Mouse (Mus musculus) adrenal gland, postnatal 10 days (tissue): ENCODE measurements around the gene Vmn2r86. TPM values are rescaled to one million over a fixed set of nuclear protein-coding genes. Genes with fewer than 3 reads are reported as not detected.
"Not testable (repeated sequence)": the region's sequence is repeated elsewhere in the genome, so short reads cannot be mapped to it uniquely, and the experiment has no call there.

Experiments
- DNase-seq: peaks from one replicate; pipeline ENCODE4 v3.0.0; 2021; ENCODE audit warnings: mixed read lengths
- long read RNA-seq, 2 experiments: library from polyadenylated mRNA; stranded (forward); transcript quantifications; one replicate each; pipeline ENCODE4 v2.0.0; 2021
- total RNA-seq, 2 experiments: library from RNA; stranded (reverse); gene quantifications; 2 replicates each; pipeline ENCODE4 v1.2.3; 2021

The Vmn2r86 gene
- total RNA-seq = not detected
- long read RNA-seq, experiment 1 = 0 reads
- long read RNA-seq, experiment 2 = 0 reads

DNA sequence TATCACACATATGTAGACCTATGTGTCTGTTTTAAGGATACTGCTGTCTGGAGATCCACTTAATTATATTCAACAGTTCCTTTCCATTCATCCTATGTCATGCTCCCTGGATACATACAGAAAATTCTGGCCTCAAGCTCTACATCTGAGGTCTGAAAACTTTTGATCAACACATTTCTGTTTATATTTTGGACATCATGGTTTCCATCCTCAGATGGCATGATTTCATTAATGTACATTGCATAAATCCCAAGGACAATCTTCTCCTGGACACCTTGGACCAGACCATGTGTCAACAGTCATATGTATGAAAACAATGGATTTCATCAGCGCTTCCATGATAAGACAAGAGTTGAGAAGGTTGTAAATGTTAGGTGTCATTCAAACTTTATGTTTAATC is at the start of gene Vmn2r86:
Vmn2r86 (minus strand) TSS at position 101 of the 400 bp plus-strand sequence.
- DNase-seq = not testable (repeated sequence)

DNA sequence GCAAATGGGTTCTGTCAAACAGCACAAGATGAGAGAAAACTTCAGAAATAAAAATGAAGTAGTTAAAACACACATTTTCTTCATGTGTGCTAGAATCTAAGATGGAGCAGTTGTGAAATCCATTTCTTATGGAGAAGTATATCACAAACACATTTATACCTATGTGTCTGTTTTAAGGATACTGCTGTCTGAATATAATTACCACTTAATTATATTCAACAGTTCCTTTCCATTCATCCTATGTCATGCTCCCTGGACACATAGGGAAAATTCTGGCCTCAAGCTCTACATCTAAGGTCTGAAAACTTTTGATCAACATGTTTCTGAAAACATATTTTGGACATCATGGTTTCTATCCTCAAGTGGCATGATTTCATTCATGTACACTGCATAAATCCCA is 41.4 kb upstream of the Vmn2r86 start, which contains the start of gene Vmn2r87:
Vmn2r87 (minus strand) TSS at position 101 of the 400 bp plus-strand sequence.
- DNase-seq = no peak

DNA sequence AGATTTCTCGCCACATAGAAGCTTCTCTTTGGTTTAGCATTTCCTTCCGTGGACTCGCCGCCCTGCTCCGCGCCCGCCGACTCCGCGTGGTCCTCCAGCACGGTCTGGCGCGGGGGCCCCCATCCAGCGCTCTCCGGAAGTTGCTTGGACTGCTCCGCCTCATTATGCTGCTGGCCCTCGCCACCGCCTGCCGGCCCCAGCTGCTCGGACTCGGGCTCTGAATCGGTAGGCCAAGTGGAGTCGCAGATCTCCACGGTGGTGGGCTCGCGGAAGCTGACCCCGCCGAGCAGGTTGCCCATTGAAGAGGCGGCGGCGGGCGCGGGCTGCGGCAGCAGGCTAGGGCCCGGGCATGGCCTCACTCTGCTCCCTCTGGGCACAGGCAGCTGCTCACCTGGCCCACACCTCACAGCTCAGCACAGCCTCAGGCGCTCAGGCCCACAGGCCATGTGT is 14.5 kb upstream of the Vmn2r86 start:
- DNase-seq = peak; percentile 41

DNA sequence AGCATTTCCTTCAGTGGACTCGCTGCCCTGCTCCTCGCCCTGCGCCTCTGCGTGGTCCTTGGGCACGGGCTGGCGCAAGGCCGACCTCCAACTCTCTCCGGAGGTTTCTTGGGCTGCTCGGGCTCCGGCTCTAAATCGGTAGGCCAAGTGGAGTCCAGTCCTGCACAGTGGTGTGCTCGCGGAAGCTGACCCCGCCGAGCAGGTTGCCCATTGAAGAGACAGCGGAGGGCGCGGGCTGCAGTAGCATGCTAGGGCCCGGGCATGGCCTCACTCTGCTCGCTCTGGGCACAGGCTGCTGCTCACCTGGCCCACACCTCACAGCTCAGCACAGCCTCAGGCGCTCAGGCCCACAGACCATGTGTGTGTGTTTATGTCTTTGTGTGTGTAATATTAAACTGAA is 11.1 kb downstream of the Vmn2r86 start:
- DNase-seq = no peak

DNA sequence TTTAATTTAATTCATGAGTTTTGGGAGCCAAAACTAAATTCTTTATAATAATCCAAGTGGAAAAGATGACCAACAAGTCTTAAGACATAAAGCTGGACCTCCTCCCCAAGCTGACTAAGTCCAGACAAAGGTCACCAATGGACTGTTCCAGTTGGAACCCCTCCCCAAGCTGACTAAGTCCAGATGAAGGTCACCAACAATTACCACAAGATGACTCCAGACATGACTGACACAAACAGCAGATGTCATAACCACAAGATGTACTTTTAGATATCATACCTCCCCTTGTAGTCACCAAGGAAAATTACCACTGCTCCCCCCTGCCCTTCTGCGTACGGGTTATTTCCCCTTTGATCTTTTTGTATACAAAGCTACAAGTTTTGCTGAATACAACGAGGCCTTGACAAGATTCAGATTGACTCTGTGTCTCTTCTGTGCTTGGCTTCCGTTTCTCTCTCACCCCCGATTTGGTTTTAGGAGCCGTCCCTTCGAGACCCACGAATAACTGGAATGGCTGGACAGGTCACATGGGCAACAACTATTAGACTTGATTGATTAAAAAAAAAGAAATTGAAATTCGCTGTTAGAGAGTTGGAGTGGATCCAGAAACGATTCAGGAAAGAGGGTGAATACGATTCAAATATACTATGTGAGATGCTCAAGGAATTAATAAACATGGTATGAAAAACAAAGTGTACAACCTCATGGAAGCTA is 21.5 kb downstream of the Vmn2r86 start:
- DNase-seq = peak; percentile 3

DNA sequence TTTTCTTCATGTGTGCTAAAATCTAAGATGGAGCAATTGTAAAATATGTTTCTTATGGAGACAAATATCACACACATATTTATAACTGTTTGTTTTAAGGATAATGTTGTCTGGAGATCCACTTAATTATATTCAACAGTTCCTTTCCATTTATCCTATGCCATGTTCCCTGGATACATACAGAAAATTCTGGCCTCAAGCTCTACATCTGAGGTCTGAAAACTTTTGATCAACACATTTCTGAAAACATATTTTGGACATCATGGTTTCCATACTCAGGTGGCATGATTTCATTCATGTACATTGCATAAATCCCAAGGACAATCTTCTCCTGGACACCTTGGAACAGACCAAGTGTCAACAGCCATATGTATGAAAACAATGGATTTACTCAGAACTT is 26.2 kb downstream of the Vmn2r86 start, which contains the start of gene Vmn2r85:
Vmn2r85 (minus strand) TSS at position 101 of the 400 bp plus-strand sequence.
- DNase-seq = not testable (repeated sequence)

DNA sequence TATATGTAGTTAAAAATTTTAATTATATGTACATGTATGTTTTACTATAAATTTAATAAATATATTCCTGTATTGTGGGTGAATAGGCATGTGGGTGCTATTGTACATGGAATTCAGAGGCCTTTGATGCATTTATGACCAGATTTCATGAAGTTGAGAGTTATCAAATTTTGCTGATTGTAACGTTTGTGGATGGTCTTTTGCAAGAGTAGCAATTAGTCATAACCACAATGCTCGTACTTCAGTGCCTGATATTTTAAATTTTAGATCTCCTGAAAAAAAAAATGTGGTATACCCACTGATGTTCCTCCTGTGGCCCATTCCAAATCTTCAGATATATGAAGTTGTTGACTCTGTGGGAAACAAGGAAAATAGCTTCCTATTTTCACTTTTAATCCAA is 33.5 kb downstream of the Vmn2r86 start:
- not testable (repeated sequence) for DNase-seq

DNA sequence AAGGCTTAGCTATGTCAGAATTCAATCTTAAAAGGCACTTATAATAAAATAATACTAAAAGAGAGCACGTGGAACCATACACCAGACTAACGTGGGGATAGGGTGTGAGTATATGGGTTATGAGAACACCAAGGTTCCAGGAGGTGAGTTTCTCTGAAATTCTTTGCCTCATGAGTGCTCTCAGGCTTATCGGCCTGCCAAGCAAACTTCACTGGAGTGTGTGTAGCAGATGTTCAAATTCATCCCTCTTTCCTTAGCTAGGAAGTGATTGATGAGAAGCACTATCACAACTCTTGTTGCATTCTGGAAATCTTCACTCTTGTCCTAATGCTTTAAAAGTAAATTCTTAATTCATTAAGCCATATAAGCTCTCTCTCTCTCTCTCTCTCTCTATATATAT is 35.4 kb downstream of the Vmn2r86 start:
- DNase-seq = no peak

DNA sequence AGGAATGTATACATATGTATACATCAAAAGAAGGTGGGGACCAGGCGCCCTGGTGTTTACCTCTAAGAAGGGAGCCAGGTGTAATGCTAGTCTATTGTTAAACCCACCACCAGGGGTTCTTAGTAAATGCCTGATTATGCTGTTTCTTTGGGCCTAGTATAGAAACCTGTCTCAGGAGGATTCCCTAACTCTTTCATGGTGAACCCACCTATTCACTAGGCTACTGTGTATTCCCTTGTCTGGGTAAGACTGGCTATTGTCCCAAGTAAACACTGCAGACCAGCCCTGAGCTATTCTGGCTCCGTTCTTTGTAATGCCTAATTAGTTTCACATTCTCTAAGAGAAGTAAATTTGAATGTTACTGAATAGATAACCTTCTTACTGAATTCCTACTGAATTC is 35.9 kb downstream of the Vmn2r86 start:
- not testable (repeated sequence) for DNase-seq

DNA sequence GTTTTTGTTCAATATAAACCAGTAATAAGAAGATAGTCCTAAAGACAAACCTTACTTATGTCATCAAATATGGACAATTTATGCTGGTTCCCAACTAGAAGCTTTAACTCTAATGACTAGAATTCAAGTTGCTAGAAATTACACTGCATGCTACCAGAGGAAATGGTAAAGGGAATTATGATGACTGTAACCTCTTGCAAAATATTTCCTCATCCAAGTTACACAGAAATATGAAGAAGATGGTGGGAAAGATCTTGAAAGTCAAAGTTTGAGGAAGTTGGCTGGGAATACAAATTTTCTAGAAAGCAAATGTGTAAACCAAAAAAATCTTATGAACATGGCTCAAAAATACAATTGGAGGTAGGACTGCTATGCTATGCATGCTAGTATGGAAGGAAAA is 39.5 kb downstream of the Vmn2r86 start:
- DNase-seq = not testable (repeated sequence)

DNA sequence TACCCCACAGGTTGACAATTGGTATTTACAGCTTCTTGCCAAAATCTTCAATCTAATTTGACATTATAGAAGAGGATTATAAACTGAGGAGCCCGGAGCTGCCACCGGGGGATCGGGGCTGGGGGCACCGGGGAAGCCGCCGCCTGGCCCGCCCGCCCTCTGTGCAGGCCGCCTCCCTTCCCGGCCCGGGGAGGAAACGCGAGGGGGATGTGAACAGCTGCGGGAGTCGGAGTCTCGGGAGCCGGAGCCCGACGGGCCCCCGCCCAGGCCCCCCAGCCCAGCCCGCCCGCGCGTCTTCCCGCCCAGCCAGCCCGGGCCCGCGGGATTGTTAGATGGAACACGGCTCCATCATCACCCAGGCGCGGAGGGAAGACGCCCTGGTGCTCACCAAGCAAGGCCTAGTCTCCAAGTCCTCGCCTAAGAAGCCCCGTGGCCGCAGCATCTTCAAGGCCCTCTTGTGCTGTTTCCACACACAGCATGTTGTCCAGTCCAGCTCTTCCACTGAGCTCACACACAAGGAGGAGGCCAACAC is 43.6 kb downstream of the Vmn2r86 start:
- DNase-seq = not testable (repeated sequence)

DNA sequence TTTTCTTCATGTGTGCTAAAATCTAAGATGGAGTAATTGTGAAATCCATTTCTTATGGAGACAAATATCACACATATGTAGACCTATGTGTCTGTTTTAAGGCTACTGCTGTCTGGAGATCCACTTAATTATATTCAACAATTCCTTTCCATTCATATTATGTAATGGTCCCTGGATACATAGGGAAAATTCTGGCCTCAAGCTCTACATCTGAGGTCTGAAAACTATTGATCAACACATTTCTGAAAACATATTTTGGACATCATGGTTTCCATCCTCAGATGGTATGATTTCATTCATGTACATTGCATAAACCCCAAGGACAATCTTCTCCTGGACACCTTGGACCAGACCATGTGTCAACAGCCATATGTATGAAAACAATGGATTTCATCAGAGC is 61.6 kb downstream of the Vmn2r86 start, which contains the start of gene Vmn2r84:
Vmn2r84 (minus strand) TSS at position 101 of the 400 bp plus-strand sequence.
- DNase-seq = no peak

Other genes with a start within 250 kb of the Vmn2r86 start
- not detected for gene Olfr827, start 241.6 kb downstream of the Vmn2r86 start, total RNA-seq
- gene Neurod4, start 175.8 kb downstream of the Vmn2r86 start, total RNA-seq = under 1 TPM; 0.18 to 0.21 TPM
- 1 to 10 TPM in 1 of 2 experiments, under 1 TPM in 1; 0.87 to 2.0 TPM for gene Tespa1, start 133.2 kb downstream of the Vmn2r86 start, total RNA-seq
- gene Vmn2r84, start 61.7 kb downstream of the Vmn2r86 start, total RNA-seq = not detected
- gene Vmn2r85, start 26.3 kb downstream of the Vmn2r86 start, total RNA-seq = not detected
- gene Vmn2r87, start 41.3 kb upstream of the Vmn2r86 start, total RNA-seq = not detected